Mouse (Mus musculus) MEL (cell line): ENCODE data around the gene Ccdc34. TPM values are rescaled to one million over a fixed set of nuclear protein-coding genes. Genes with fewer than 3 reads are reported as not detected.

ENCODE experiments used
- DNase-seq: peaks from one replicate; pipeline ENCODE4 v3.0.0; 2011; ENCODE audit warnings: low read depth, low spot score
- H3K27ac ChIP-seq: 2 replicates; pipeline ENCODE4 v1.5.1; 2012; ENCODE audit warnings: low read depth, mild to moderate bottlenecking, control low read depth, low read length, moderate library complexity; ENCODE audit not compliant: control insufficient read depth
- H3K27me3 ChIP-seq, 2 experiments: fragments of 150-350 bp in 1 of 2; sonication (generic) in 1 of 2; 2 replicates each; pipeline ENCODE4 v1.6.1; 2012; ENCODE audit warnings: low read length in 2 of 2, mild to moderate bottlenecking in 2 of 2, improper control_type of control experiment in 1 of 2, moderate library complexity in 1 of 2; ENCODE audit not compliant: insufficient read depth in 2 of 2, control insufficient read depth in 1 of 2
- H3K36me3 ChIP-seq, 2 experiments: 2 replicates each; pipeline ENCODE4 v1.6.1; 2012 to 2014; ENCODE audit warnings: low read length in 2 of 2, improper control_type of control experiment in 1 of 2, inconsistent platforms in 1 of 2, mild to moderate bottlenecking in 1 of 2; ENCODE audit not compliant: insufficient read depth in 2 of 2, control insufficient read depth in 1 of 2
- H3K4me1 ChIP-seq, 2 experiments: fragments of 150-350 bp in 1 of 2; sonication (generic) in 1 of 2; 2 replicates each; pipeline ENCODE4 v1.6.1; 2012; ENCODE audit warnings: low read length in 2 of 2, improper control_type of control experiment in 1 of 2, mild to moderate bottlenecking in 1 of 2; ENCODE audit not compliant: insufficient read depth in 2 of 2, control insufficient read depth in 1 of 2
- H3K4me3 ChIP-seq, 2 experiments: fragments of 150-350 bp in 1 of 2; sonication (generic) in 1 of 2; 2 replicates each; pipeline ENCODE4 v1.5.1; 2012; ENCODE audit warnings: low read depth in 2 of 2, low read length in 2 of 2, mild to moderate bottlenecking in 2 of 2, moderate library complexity in 2 of 2, control low read depth in 1 of 2, improper control_type of control experiment in 1 of 2; ENCODE audit not compliant: control insufficient read depth in 1 of 2, insufficient read depth in 1 of 2
- H3K79me2 ChIP-seq: 2 replicates; pipeline ENCODE4 v1.6.1; 2012; ENCODE audit warnings: mild to moderate bottlenecking, low read length, moderate library complexity; ENCODE audit not compliant: control insufficient read depth, poor library complexity, insufficient read depth
- H3K9ac ChIP-seq: 2 replicates; pipeline ENCODE4 v1.6.1; 2012; ENCODE audit warnings: low read depth, mild to moderate bottlenecking, control low read depth, low read length, moderate library complexity; ENCODE audit not compliant: control insufficient read depth, poor library complexity, severe bottlenecking
- H3K9me3 ChIP-seq: fragments of 150-350 bp; sonication (generic); replicated peaks from 2 replicates; pipeline ENCODE4 v1.6.1; 2012; ENCODE audit warnings: mild to moderate bottlenecking, low read length, improper control_type of control experiment, moderate library complexity; ENCODE audit not compliant: insufficient read depth
- BHLHE40 ChIP-seq: IDR thresholded peaks from 2 replicates; pipeline ENCODE4 v1.6.1; 2012; ENCODE audit warnings: low read depth, mild to moderate bottlenecking, inconsistent platforms, low read length, improper control_type of control experiment, borderline replicate concordance
- CTCF ChIP-seq, 3 experiments: IDR thresholded peaks in 2 of 3; conservative IDR thresholded peaks in 1 of 3; 2 replicates each; pipeline ENCODE4 v1.5.1; 2011 to 2012; ENCODE audit warnings: low read length in 3 of 3, low read depth in 2 of 3, mild to moderate bottlenecking in 2 of 3, improper control_type of control experiment in 1 of 3, inconsistent platforms in 1 of 3, mixed read lengths in 1 of 3, moderate library complexity in 1 of 3; ENCODE audit not compliant: control insufficient read depth in 1 of 3, insufficient read depth in 1 of 3, poor library complexity in 1 of 3, severe bottlenecking in 1 of 3
- EP300 ChIP-seq, 2 experiments: IDR thresholded peaks; 2 replicates each; pipeline ENCODE4 v1.6.1; 2011; ENCODE audit warnings: improper control_type of control experiment in 2 of 2, low read length in 2 of 2, low read depth in 1 of 2, mild to moderate bottlenecking in 1 of 2
- GABPA ChIP-seq: IDR thresholded peaks from 2 replicates; pipeline ENCODE4 v1.6.1; 2012; ENCODE audit warnings: low read depth, mild to moderate bottlenecking, inconsistent platforms, low read length, improper control_type of control experiment, moderate library complexity
- JUND ChIP-seq: IDR thresholded peaks from 2 replicates; pipeline ENCODE4 v1.6.1; 2011; ENCODE audit warnings: low read depth, mild to moderate bottlenecking, improper control_type of control experiment, low read length
- KAT2A ChIP-seq: conservative IDR thresholded peaks from 2 replicates; pipeline ENCODE4 v1.6.1; 2012; ENCODE audit warnings: low read depth, low read length, improper control_type of control experiment, inconsistent platforms
- MEF2A ChIP-seq: IDR thresholded peaks from 2 replicates; pipeline ENCODE4 v1.6.1; 2014; ENCODE audit warnings: low read depth, mild to moderate bottlenecking, inconsistent platforms, low read length, improper control_type of control experiment; ENCODE audit not compliant: poor library complexity, insufficient replicate concordance, severe bottlenecking; ENCODE audit errors: extremely low read depth
- MXI1 ChIP-seq: IDR thresholded peaks from 2 replicates; pipeline ENCODE4 v1.6.1; 2011; ENCODE audit warnings: mild to moderate bottlenecking, low read depth, low read length, improper control_type of control experiment
- MYB ChIP-seq: IDR thresholded peaks from 2 replicates; pipeline ENCODE4 v1.6.1; 2011; ENCODE audit warnings: mild to moderate bottlenecking, low read depth, low read length, improper control_type of control experiment
- MYC ChIP-seq: IDR thresholded peaks from 2 replicates; pipeline ENCODE4 v1.6.1; 2011; ENCODE audit warnings: low read depth, mild to moderate bottlenecking, low read length, improper control_type of control experiment, moderate library complexity
- NELFE ChIP-seq: IDR thresholded peaks from 2 replicates; pipeline ENCODE4 v1.6.1; 2011; ENCODE audit warnings: low read depth, low read length, improper control_type of control experiment
- RCOR1 ChIP-seq: IDR thresholded peaks from 2 replicates; pipeline ENCODE4 v1.6.1; 2012; ENCODE audit warnings: low read depth, mild to moderate bottlenecking, inconsistent platforms, low read length, improper control_type of control experiment
- TAL1 ChIP-seq: IDR thresholded peaks from 2 replicates; pipeline ENCODE4 v1.6.1; 2012; ENCODE audit warnings: mild to moderate bottlenecking, inconsistent platforms, low read length, moderate library complexity, mixed read lengths
- UBTF ChIP-seq: IDR thresholded peaks from 2 replicates; pipeline ENCODE4 v1.6.1; 2012; ENCODE audit warnings: low read depth, mild to moderate bottlenecking, inconsistent platforms, low read length, improper control_type of control experiment, moderate library complexity, borderline replicate concordance; ENCODE audit not compliant: insufficient read depth
- ZC3H11A ChIP-seq: IDR thresholded peaks from 2 replicates; pipeline ENCODE4 v1.6.1; 2012; ENCODE audit warnings: low read depth, mild to moderate bottlenecking, inconsistent platforms, low read length, improper control_type of control experiment
- ZKSCAN1 ChIP-seq: IDR thresholded peaks from 2 replicates; pipeline ENCODE4 v1.6.1; 2012; ENCODE audit warnings: low read depth, mild to moderate bottlenecking, inconsistent platforms, low read length, improper control_type of control experiment, moderate library complexity
- ZMIZ1 ChIP-seq: IDR thresholded peaks from 2 replicates; pipeline ENCODE4 v1.6.1; 2012; ENCODE audit warnings: low read depth, mild to moderate bottlenecking, inconsistent platforms, low read length, improper control_type of control experiment, moderate library complexity
- polyA plus RNA-seq, 2 experiments: library from polyadenylated mRNA; stranded (reverse) in 1 of 2; unstranded in 1 of 2; fragments of >175 nt in 1 of 2; fragments of >200 nt in 1 of 2; gene quantifications; 2 replicates each; pipeline versions ENCODE4 v1.2.1 to v1.2.4; 2012; ENCODE audit warnings: low replicate concordance in 2 of 2, low read depth in 1 of 2; ENCODE audit not compliant: insufficient read length in 2 of 2, insufficient read depth in 1 of 2, missing spikeins in 1 of 2
- total RNA-seq: library from RNA; depleted of rRNA; stranded (reverse); fragments of 300-350 nt; gene quantifications from 2 replicates; pipeline ENCODE4 v1.2.3, GENCODE M21; 2012

Ccdc34 gene
- total and polyA plus RNA-seq, 3 experiments = 14.1 to 39.0 TPM; not detected in 1

DNA sequence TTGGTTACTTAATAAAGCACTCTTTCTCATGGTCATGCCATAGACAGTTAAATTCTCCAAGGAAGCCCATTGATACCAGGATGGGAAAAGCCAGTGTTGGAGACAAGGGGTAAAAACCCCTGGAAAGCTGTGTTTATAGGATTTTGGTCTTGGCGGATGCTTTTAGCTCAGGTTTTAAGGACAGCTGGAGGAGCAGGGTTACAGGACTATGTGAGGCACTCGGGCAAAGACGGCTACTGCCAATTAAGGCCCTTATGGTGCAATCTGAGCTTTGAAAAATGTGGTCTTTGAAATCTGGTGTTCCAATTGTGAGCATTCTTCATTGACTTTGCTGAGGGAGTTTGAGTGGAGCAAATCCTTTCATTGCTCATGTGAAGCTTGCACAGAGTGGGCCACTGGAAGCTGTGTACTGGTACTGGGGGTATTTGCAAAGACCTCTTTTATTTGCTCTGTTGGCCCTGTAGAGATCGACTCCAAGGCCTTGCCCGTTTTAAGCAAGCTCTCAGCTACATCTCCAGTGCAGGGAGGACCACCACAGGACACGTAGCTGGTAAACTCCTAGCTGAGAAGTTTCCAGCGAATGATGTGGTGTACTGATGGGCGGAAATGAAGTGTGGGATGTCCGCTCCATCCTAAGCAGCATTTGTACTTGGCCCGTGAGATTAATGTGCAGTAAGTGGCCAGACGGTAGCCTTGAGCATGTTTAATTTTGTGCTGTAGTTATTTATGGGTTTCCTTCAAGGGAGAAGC is 31.4 kb upstream of the Ccdc34 start:
- no peaks in the 10 kb centered on the region for H3K79me2 ChIP-seq
- TF ChIP-seq MEF2A = no peak
- no peak for TF ChIP-seq CTCF (IDR thresholded peaks at IDR 0.05 in 2 of 3, conservative IDR thresholded peaks at IDR 0.05 in 1 of 3; ENCODE audit: control insufficient read depth in 1 of 3, insufficient read depth in 1 of 3, low read depth in 2 of 3, low read length in 3 of 3, poor library complexity in 1 of 3, severe bottlenecking in 1 of 3)
- no peak for TF ChIP-seq ZC3H11A
- TF ChIP-seq NELFE = no peak
- no peak for TF ChIP-seq JUND
- H3K27ac ChIP-seq = no peak overlapping the region
- DNase-seq = no peak
- no peaks in the 10 kb centered on the region for H3K36me3 ChIP-seq
- H3K9ac ChIP-seq = no peak overlapping the region
- H3K4me3 ChIP-seq = no peak overlapping the region
- H3K27me3 ChIP-seq = no peaks in the 10 kb centered on the region
- no peaks in the 10 kb centered on the region for H3K4me1 ChIP-seq
- H3K9me3 ChIP-seq = no peaks in the 10 kb centered on the region

DNA sequence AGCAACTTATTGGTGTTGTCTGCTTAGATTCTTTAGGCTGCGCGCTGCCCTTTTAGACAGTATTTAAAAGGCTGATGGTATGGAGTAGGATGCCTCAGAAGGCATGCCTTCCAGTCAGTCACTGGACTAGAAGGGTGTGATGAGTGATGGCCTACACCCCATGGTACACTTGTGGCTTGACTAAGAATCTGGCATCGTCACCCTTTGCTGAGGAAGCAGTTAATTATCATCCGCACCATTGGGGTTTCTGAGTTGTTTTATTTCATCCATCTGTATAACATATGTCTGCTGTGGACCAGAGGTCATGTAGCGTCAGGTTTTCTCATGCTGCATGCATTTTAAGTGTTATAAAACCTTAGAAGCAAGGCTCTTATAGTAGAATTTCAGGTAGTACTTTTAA is 29.7 kb upstream of the Ccdc34 start:
- no peak for DNase-seq
- H3K36me3 ChIP-seq = peaks cover 0 to 2% of the 10 kb centered on the region in 2 experiments; a peak in 2 of 4 replicates
- no peak overlapping the region for H3K4me3 ChIP-seq
- H3K4me1 ChIP-seq = peaks cover 0 to 5% of the 10 kb centered on the region in 2 experiments; a peak in 1 of 4 replicates
- H3K27me3 ChIP-seq = no peaks in the 10 kb centered on the region
- H3K79me2 ChIP-seq = no peaks in the 10 kb centered on the region
- TF ChIP-seq RCOR1 (no peak), KAT2A (no peak), TAL1 (no peak), ZMIZ1 (no peak), MYC (no peak), EP300 (IDR thresholded peaks at IDR 0.05; ENCODE audit: low read depth in 1 of 2, low read length in 2 of 2) (no peak), UBTF (no peak), BHLHE40 (no peak), ZKSCAN1 (no peak), MXI1 (no peak), GABPA (no peak), MYB (no peak)
- no peak overlapping the region for H3K27ac ChIP-seq
- H3K9me3 ChIP-seq = no peaks in the 10 kb centered on the region
- H3K9ac ChIP-seq = no peak overlapping the region
